Mouse (Mus musculus): ENCODE measurements around the gene Stk39.

- TF ChIP-seq GATA1 (IDR thresholded peaks at IDR 0.05; ENCODE audit: low read length) (no peak), TAL1 (IDR thresholded peaks at IDR 0.05; ENCODE audit: low read length) (no peak)
Measured at GRCm38 (mm10) chr2:68254756-68255155, 217.3 kb downstream of the Stk39 start.

All from erythroblast, embryonic 14.5 days (primary cell).